Mouse (Mus musculus) embryonic fibroblast, embryonic 13.5 days (primary cell): Measurements from ENCODE around the gene Cdkal1. TPM values are rescaled to one million over a fixed set of nuclear protein-coding genes. Genes with fewer than 3 reads are reported as not detected.

Experiments
- H3K27ac ChIP-seq: 2 replicates; pipeline ENCODE4 v1.5.1; 2012; ENCODE audit warnings: low read length, control low read depth, inconsistent platforms; ENCODE audit not compliant: insufficient read depth
- H3K4me1 ChIP-seq: 2 replicates; pipeline ENCODE4 v1.6.1; 2011; ENCODE audit warnings: low read length; ENCODE audit not compliant: control insufficient read depth, insufficient read depth
- H3K4me3 ChIP-seq: 2 replicates; pipeline ENCODE4 v1.5.1; 2011; ENCODE audit warnings: mild to moderate bottlenecking, control low read depth, low read length; ENCODE audit not compliant: insufficient read depth
- CTCF ChIP-seq: IDR thresholded peaks from 2 replicates; pipeline ENCODE4 v1.5.1; 2011; ENCODE audit warnings: mild to moderate bottlenecking, control low read depth, low read length, moderate library complexity, borderline replicate concordance; ENCODE audit not compliant: insufficient read depth
- POLR2A ChIP-seq: IDR thresholded peaks from 2 replicates; pipeline ENCODE4 v1.6.1; 2011; ENCODE audit warnings: low read depth, mild to moderate bottlenecking, control low read depth, low read length, moderate library complexity
- polyA plus RNA-seq: library from polyadenylated mRNA; stranded (reverse); fragments of >200 nt; gene quantifications from 2 replicates; pipeline ENCODE4 v1.2.4, GENCODE M21; 2011; ENCODE audit warnings: low read depth; ENCODE audit not compliant: missing spikeins, insufficient read length

Gene Cdkal1
- polyA plus RNA-seq, 1 experiment: 25.0 TPM

- peaks cover 5% of the 10 kb centered on the region; the same call in 1 of the 2 replicates for H3K4me1 ChIP-seq
- H3K27ac ChIP-seq: peak overlapping the region; percentile 70
- H3K4me3 ChIP-seq: no peak overlapping the region
- TF ChIP-seq CTCF: no peak
- TF ChIP-seq POLR2A: no peak
Measured at GRCm38 (mm10) chr13:29550203-29550602, 305.3 kb downstream of the Cdkal1 start.

- Histone ChIP-seq H3K27ac (peak overlapping the region; percentile 70), H3K4me3 (no peak overlapping the region), H3K4me1 (peaks cover 5% of the 10 kb centered on the region; the same call in 1 of the 2 replicates)
- TF ChIP-seq CTCF (no peak), POLR2A (no peak)
Measured at GRCm38 (mm10) chr13:29549761-29550160, 305.7 kb downstream of the Cdkal1 start.

- Histone ChIP-seq H3K4me1 (no peaks in the 10 kb centered on the region), H3K27ac (no peak overlapping the region), H3K4me3 (no peak overlapping the region)
- TF ChIP-seq POLR2A: no peak
- no peak for TF ChIP-seq CTCF
Measured at GRCm38 (mm10) chr13:29537906-29538305, 317.6 kb downstream of the Cdkal1 start.

GRCm38 (mm10) chr13:29533586-29533985 is 321.9 kb downstream of the Cdkal1 start:
- Histone ChIP-seq H3K27ac (no peak overlapping the region), H3K4me1 (no peaks in the 10 kb centered on the region), H3K4me3 (no peak overlapping the region)
- TF ChIP-seq CTCF: no peak

GRCm38 (mm10) chr13:29528344-29528743 is 327.1 kb downstream of the Cdkal1 start:
- no peaks in the 10 kb centered on the region for H3K4me1 ChIP-seq
- H3K27ac ChIP-seq: no peak overlapping the region
- no peak for TF ChIP-seq POLR2A
- TF ChIP-seq CTCF: no peak
- H3K4me3 ChIP-seq: no peak overlapping the region

GRCm38 (mm10) chr13:29521321-29521720 is 334.2 kb downstream of the Cdkal1 start:
- TF ChIP-seq CTCF (no peak), POLR2A (no peak)
- no peak overlapping the region for H3K27ac ChIP-seq
- no peaks in the 10 kb centered on the region for H3K4me1 ChIP-seq
- no peak overlapping the region for H3K4me3 ChIP-seq

- H3K27ac ChIP-seq: no peak overlapping the region
Measured at GRCm38 (mm10) chr13:29514071-29514470, 341.4 kb downstream of the Cdkal1 start.

GRCm38 (mm10) chr13:29504861-29505568 is 350.5 kb downstream of the Cdkal1 start:
- TF ChIP-seq POLR2A (no peak), CTCF (no peak)
- H3K27ac ChIP-seq: peak overlapping the region; percentile 95
- peaks cover 16% of the 10 kb centered on the region for H3K4me1 ChIP-seq
- no peak overlapping the region for H3K4me3 ChIP-seq

More at GRCm38 (mm10) chr13:29514071-29514470, 341.4 kb downstream of the Cdkal1 start:
- Histone ChIP-seq H3K4me3 (no peak overlapping the region), H3K4me1 (no peaks in the 10 kb centered on the region)
- TF ChIP-seq POLR2A (no peak), CTCF (no peak)

- Histone ChIP-seq H3K4me1 (peaks cover 16% of the 10 kb centered on the region), H3K27ac (peak overlapping the region; percentile 95), H3K4me3 (no peak overlapping the region)
- TF ChIP-seq POLR2A (no peak), CTCF (no peak)
Measured at GRCm38 (mm10) chr13:29503147-29504044, 352.1 kb downstream of the Cdkal1 start.

GRCm38 (mm10) chr13:29502481-29503146 is 352.9 kb downstream of the Cdkal1 start:
- TF ChIP-seq CTCF: no peak
- TF ChIP-seq POLR2A: no peak
- Histone ChIP-seq H3K4me1 (peaks cover 16% of the 10 kb centered on the region), H3K4me3 (no peak overlapping the region), H3K27ac (peak overlapping the region; percentile 74)
